Mouse (Mus musculus) ES-E14 (cell line): ENCODE measurements around the gene Btbd1.

ENCODE experiments used
- CHD2 ChIP-seq: IDR thresholded peaks from 2 replicates; pipeline ENCODE4 v1.6.1; 2014; ENCODE audit warnings: mild to moderate bottlenecking, low read depth, low read length, inconsistent platforms
- HCFC1 ChIP-seq: IDR thresholded peaks from 2 replicates; pipeline ENCODE4 v1.6.1; 2012; ENCODE audit warnings: low read length, inconsistent platforms, borderline replicate concordance; ENCODE audit not compliant: insufficient read depth
- MAFK ChIP-seq: IDR thresholded peaks from 2 replicates; pipeline ENCODE4 v1.6.1; 2014; ENCODE audit warnings: mild to moderate bottlenecking, low read depth, low read length, inconsistent platforms; ENCODE audit not compliant: insufficient read depth
- ZC3H11A ChIP-seq: IDR thresholded peaks from 2 replicates; pipeline ENCODE4 v1.6.1; 2012; ENCODE audit warnings: low read depth, mild to moderate bottlenecking, inconsistent platforms, low read length, borderline replicate concordance
- ZNF384 ChIP-seq: IDR thresholded peaks from 2 replicates; pipeline ENCODE4 v1.6.1; 2012; ENCODE audit warnings: low read depth, low read length, inconsistent platforms

- TF ChIP-seq MAFK, result no peak
- no peak for TF ChIP-seq ZNF384
- TF ChIP-seq ZC3H11A, result no peak
- TF ChIP-seq CHD2, result no peak
- no peak for TF ChIP-seq HCFC1
Measured at GRCm38 (mm10) chr7:81772786-81773539, 56.3 kb downstream of the Btbd1 start.
